Mouse (Mus musculus) liver, adult 2 months (tissue): ENCODE results near the gene Thada.

ENCODE experiments used
- CTCF ChIP-seq: fragments of 200-500 bp; IDR thresholded peaks from 2 replicates; pipeline ENCODE4 v1.5.1; 2011; ENCODE audit warnings: low read depth, low read length, control low read depth
- POLR2A ChIP-seq: fragments of 200-500 bp; IDR thresholded peaks from 2 replicates; pipeline ENCODE4 v1.6.1; 2011; ENCODE audit warnings: low read length, control low read depth; ENCODE audit not compliant: insufficient read depth; ENCODE audit errors: extremely low read depth

DNA sequence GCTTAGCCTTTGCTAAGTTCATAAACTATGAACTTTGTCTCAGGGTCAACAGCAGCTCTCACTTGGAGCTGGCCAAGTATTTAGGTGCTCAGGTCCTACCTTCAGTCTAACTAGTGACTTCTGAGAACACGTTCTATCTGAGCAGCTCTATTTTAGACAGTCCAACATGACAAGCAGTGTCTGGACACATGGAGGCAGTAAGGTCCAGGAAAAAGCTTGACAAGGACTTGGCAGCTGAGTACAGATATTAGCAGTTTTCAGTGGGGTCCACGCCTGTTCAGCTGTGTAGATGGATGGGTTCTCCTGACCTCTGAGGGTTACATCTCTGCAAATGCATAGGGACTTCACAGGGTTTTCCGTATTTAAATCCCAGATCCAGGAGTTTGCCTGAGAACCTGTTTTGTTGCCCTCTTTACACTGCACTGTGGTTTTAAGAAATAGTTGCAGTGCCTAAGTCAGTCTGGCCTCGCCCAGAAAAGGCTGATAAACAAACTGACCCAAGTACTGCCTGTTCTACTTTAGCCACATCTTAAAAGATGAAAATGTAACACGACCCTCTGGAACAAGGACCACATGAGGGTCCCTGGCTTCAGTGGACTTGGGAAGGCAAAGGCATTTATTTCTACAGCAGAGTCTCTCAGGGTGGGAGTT lies 200.4 kb downstream of the Thada start:
- TF ChIP-seq CTCF = peak; percentile 27; the same call in 1 of the 2 replicates
- TF ChIP-seq POLR2A = no peak
